Mouse (Mus musculus): ENCODE measurements around the gene Umad1. TPM values are rescaled to one million over a fixed set of nuclear protein-coding genes. Genes with fewer than 3 reads are reported as not detected.

Gene Umad1
- 12.7 and 13.0 TPM in 2 replicates for polyA plus RNA-seq (2015; fragmentation: Nextera tagmentation; extraction: Ambion mirVana)

DNA sequence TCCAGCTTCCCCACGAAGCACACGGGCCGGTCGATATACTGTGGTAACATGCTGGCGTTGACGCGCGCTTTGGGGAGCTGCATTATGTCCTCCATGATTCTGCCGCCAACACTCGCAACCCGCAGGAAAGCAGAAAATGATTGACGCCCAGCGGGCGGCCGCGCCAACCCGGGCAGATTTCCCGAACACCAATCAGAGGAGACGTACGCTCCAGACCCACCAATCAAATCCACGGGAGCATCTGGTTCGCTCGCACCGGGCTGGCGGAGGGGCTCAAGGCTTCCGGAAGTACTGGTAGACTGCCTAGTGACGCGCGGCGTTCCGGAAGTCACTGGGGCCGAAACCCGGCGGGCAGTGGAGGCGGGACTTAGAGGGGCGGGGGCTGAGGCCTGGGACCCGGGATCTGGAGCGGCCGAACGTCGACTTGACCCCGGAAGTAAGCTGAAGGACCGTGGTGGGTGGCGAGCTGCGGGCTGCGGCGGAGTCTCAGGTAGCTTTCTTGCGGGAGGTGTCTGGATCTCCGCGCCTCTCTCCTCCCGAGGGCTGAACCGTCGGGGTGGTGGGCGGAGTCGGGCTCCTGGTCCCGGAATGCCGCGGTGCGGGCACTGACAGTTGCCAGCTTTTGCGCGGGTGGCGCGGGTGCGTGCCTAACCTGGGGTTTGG is at the start of gene Umad1, which contains the start of the genes Rpa3 and Gm45062:
Gene Umad1 (plus strand): TSS at position 285 of the 663 bp plus-strand sequence.
Gene Rpa3 (minus strand): TSS at position 170 of the 663 bp plus-strand sequence.
Gene Gm45062 (plus strand): TSS at position 447 of the 663 bp plus-strand sequence.

Other genes starting within 250 kb of the Umad1 start
- 1.7 and 2.0 TPM in 2 replicates for gene Col28a1, start 66.7 kb upstream of the Umad1 start, polyA plus RNA-seq (2015; fragmentation: Nextera tagmentation; extraction: Ambion mirVana)
- 14.0 and 14.4 TPM in 2 replicates for gene Mios, start 50.1 kb upstream of the Umad1 start, polyA plus RNA-seq (2015; fragmentation: Nextera tagmentation; extraction: Ambion mirVana)
- gene Rpa3, start 115 bp upstream of the Umad1 start, polyA plus RNA-seq (2015; fragmentation: Nextera tagmentation; extraction: Ambion mirVana) = 63.3 and 70.3 TPM in 2 replicates
- gene Gm45062, start 162 bp downstream of the Umad1 start, polyA plus RNA-seq (2015; fragmentation: Nextera tagmentation; extraction: Ambion mirVana) = 2.0 and 2.7 TPM in 2 replicates